Mouse (Mus musculus): ENCODE data around the gene Cacna1h.

- peak; percentile 34; the same call in 1 of the 2 replicates for TF ChIP-seq CTCF (IDR thresholded peaks at IDR 0.05; ENCODE audit: borderline replicate concordance, extremely low read depth, insufficient read depth, insufficient read length)
- TF ChIP-seq POLR2A (IDR thresholded peaks at IDR 0.05; ENCODE audit: borderline replicate concordance, extremely low read depth, insufficient read depth, insufficient read length, poor library complexity, severe bottlenecking) = no peak
Observed at GRCm38 (mm10) chr17:25406011-25406441, 27.6 kb downstream of the Cacna1h start.

Data from brain, embryonic 14.5 days (tissue).